Mouse (Mus musculus): ENCODE results near the gene Fmo1.

Gene Fmo1

DNA sequence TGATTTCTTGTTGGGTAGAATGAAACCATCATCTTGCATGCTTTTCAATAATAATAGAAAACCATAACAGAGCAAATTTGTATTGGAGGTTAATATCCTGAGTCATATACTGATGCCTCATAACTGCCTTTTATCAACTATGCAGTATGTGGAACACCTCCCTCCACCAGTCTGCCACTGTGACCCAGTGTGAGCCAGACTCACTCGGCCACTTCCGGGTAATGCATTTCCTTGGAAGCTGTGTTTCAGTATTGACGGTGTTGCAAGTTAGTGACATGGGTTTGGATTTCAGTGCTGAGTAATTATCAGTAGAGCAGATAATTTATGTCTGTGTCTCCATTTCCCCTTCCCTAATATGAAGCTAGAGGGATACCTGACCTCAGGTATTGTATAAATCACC is 2.8 kb downstream of the Fmo1 start:
- in situ Hi-C loops (cut with MboI): no loop called here

DNA sequence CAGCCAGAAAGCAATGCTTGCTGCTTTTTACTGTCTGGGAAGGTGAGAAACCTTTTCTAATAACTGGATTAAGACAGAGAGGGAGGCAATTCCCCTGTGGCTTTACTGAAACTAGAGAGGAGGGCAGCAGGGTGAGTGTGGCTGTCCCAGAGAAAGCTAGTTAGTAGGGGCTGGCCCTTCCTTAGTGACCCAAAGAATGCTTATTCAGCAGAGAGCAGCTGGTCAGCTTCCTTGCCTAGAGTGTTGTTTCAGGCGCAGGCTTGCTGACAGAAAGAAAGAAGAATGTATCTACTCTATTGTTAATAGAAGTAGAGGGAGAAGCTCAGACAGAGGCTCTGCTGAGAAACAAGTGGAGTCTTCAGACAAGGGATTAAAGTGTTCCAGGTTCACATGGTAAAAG is 4.1 kb downstream of the Fmo1 start:
- in situ Hi-C loops (cut with MboI): no loop called here

DNA sequence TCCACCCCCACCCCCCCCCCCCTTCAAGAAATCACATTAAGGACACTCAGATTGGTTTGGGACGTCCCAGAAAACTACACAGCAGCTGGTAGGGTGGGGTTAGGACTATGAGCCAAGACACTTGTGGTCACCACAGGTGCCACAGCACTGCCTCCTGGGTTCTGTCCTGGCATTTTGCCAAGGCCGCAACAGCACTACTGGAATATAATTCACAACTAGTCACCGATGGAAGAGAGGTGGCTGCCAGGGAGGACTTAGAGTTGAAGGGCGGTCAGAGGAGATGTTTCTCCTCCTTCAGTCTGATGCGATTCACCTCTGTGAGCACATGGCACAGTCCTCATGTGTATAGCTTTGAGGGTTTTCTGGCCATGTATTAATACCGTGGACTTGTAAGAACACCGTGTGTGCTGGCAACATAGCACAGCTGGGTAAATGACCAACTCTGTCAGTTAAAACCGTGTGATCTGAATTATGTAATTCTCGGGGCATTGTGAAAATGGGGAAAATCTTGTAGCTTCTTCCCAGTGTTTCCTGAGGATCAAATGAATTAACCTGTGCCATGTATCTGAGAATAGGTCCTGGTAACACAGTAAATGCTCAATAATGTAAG is 6.3 kb downstream of the Fmo1 start:
- in situ Hi-C loops (cut with MboI): no loop called here

DNA sequence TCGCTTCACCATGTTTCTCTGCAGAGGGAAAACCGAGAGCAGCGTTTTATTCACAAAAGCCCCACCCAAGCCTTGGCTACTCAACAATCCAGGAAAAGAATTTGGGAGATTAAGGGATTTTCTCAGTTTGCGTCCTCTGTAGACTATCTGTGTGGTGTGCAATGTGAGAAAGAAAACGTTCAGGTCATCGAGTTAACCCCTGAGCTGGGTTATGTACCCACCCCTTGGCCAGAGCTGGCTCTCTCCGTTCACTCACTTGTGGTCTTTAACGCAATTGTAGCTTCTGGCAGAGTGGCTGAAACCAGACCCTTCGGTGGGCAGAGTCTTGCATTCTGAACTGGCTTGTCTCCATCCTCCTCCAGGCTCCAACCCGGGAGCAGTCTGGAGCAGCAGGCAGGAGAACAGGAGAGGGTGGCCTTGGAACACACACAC is 6.8 kb downstream of the Fmo1 start:
- in situ Hi-C loops (cut with MboI): no loop called here

DNA sequence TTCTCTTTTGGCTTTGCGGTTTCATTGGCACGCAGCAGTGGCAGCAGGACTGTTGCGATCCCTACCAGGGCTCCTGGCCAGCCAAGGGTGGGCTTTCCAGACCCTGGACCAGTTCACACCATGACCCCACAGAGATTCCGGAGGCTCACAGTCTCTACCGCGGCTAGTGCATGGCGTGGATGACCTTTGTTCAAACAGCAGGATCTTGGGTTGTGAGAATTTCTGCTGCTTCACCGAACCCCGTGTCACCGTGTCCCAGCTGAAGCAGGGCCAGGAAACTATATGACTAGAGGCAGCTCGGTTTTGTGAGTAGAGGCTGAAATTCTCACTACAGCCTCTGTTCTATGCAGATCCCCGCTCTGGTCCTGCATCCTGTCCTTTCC is 7.7 kb downstream of the Fmo1 start:
- in situ Hi-C loops (cut with MboI): no loop called here

DNA sequence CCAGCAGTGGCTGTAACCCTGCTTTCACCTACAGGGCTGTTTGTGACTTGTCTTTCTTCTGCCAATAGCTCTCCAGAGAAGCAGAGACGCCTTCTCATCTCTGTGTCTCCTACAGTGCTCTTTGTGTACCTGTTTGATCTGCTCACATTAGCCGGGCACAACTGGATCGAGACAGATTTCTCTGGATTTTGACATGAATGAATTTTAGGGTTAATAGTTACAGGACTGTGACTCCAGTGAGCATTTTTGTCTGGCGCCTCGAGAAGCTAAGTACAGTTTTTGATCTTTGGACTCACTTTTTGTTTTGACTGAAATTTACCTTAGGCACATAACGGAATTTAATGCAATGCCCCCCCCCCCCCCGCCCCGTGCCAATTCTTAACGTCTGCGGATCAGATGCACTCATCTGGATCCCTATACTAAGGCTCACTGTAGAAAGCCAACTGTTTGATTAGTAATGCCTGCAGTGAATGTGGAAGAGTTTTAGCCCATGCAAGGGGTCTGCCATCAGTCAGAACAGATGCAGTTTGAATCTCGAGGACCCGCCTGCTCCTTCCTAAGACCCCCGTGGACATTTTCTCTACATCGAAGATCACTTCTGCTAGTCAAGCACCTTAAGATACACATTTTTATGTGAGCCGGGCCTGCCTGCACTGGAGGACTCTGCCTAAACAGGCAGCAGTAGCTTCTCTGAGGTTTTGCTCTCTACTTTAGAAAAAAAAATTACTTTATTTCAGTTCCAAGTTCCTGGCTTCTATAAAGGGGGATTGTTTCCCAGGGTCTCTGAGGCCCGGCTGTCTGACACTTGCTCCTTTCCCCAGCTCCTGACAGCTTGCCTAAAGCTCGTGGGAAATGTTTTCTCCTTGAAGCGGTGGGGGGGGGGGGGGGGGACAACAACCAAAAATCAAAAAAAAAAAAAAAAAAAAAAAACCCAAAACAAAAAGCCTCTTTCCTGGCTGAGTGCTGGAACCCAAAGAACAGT is 8.4 kb downstream of the Fmo1 start:
- in situ Hi-C loops (cut with MboI): no loop called here

DNA sequence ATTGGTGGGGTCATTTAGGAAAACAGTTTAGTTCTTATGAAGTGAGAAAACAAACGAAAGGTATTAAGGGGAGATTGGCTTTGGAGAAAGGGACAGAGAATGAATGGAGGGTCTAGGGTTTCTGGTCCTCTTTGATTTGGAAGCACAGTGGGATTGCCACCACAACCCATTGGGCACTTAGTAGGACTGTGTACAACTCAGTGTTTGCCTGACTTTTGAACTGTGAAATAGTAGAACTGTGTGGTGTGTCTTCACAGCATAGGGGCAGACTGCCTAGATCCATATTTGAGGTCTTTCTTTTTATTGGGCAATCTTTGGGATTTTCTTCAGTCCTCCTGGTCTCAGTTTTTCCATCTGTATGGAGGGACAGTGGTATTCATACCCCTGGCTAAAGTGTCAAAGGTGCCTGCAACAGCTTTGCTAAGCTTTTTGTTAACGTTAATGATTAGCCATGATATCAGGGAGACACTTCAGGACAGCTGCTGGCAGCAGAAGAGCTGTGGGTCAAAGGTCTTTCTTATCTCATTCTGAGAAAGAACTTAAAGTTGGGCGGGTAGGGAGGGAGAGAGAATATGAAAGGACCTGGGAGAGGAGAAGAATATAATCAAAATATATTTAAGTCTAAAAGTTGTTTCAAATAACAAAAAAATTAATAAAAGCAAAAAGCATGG is 12.5 kb downstream of the Fmo1 start:
- in situ Hi-C loops (cut with MboI): no loop called here

DNA sequence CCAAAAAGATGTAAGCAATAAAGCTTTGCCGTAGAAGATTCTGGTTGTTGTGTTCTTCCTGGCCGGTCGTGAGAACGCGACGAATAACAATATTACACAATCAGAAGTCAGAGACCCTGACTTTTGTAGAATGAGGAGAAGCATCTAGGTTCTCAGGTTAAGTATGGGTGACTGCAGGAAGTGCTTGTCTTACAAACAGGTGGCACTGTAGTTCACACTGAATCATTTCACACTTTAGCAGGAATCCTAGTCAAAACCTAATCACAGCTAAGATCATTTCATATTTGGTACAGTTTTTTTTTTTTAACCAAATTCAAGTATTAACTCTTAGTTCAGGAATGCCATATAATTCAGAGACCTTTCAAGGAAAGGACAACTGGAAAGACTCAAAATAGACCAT is 18.9 kb downstream of the Fmo1 start:
- in situ Hi-C loops (cut with MboI): no loop called here

DNA sequence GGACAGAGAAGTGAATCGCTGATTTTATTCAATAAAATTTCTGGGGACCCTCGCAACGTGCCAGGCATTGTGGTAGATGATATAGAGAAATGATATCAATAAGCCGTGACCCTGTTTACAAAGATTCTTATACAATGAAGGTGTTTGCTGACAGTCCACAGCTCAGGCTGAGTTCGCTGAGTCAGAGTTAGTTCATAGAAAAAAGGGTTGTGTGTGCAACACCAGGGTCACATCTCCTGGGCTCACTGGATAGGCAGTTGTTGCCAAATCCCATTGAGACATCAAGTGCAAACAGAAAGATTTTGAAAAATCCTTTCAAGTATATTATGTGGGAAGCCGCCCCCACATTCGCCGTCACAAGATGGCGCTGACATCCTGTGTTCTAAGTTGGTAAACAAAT is 26.2 kb downstream of the Fmo1 start:
- in situ Hi-C loops (cut with MboI): no loop called here

DNA sequence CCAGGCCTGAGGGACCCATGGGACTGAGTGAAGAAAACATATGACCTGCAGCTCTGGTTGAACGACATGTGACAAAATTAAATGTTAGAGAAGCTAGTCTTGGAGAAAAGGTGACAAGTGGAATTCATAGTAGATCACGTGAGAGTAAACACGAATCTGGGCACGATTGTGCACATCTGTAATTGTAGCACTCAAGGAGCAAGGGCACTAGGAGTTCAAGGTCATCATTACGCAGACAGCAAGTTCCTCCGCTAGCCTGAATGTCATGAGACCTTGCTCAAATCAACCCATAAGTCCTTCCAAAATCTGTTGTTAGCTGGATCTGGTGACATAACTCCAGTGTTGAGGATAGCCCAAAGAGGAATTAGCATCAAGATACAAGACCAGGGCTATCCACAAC is 27.4 kb downstream of the Fmo1 start:
- in situ Hi-C loops (cut with MboI): no loop called here

DNA sequence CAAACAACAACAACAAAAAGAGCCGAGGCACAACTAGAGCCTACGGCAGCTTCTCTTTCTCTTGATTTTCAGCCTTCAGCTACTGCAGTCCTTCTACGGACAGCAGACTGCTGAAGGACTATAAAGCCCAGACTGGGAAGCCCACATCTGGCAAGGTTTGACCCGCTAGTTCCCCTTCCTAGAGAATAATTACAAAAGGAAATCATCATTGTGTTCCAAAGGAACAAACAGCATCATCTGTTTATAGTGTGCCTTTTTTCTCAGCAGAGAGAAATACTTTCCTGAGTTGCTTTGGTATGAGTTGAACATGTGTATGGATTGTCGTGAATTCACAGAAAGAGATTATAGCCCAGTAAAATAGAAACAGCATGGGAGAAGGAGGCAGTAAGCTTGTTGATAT is 32.1 kb downstream of the Fmo1 start:
- in situ Hi-C loops (cut with MboI): no loop called here

DNA sequence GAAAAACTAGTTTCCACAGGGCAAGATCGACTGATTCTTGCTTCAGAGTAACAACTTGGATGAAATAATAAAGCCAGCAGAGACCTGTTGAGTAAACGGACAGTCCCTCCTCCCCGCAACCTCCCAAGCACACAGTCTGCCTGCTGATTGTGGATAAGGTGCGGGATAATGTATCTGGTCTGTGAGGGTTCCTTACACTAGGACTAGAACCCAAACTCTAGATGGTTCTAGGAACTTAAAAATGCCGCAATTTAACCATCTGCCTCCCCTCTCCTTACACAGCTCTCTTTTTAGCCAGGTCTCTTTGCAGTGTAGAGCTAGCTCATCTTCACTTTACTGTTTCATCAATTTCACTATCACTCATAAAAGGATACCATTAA is 33.8 kb downstream of the Fmo1 start:
- in situ Hi-C loops (cut with MboI): no loop called here

DNA sequence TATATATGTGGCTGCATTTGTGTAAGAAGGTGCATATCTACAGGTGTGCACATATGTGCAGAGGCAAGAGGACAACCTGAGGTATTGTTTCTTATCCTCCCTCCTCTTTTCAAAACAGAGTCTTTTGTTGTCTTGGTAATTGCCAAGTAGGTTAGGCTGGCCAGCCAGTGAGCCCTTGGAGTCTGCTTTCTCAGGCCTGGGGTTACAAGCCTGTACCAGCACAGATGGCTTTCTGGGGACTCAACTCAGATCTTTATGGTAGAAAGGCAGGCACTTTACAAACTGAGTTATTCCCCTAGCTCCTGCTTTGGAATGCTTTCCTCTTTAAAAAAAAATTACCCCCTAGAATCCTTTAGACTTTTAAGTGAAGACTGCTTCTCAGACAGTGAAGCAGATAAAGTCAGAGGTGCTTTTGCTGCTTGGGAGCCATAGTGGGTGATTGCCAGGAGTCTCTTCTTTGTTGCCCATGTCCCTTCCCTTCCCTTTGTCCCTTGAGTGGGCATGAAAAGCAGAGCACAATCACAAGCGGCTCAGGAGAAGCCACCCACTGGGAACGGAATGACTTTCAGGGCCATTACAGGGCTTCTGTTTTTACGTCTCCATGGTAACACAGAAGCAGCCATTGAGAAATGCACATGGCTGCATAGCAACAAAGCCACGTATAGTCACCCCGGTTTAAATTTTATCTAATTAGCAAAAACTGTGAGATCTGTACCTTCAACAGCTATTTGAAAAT is 34.4 kb downstream of the Fmo1 start:
- in situ Hi-C loops (cut with MboI): no loop called here

DNA sequence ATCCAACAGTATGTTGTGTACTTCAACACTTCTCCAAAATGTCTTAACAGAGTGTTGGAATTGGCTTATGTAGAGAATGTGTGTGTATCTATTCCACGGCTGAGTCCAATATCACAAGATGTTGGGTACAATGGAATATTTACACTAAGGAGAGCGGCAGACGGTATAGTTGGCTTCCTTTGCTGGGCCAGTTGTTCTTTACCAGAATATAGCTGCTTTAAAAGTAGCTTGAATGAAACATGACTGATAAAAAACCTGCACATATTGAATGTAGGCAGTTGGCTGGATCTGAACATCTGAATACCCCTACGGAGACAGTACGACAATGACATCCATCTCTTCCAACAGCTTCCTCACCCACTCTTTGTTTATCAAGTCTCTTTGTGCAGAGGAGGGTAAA is 47.1 kb downstream of the Fmo1 start:
- in situ Hi-C loops (cut with MboI): no loop called here

DNA sequence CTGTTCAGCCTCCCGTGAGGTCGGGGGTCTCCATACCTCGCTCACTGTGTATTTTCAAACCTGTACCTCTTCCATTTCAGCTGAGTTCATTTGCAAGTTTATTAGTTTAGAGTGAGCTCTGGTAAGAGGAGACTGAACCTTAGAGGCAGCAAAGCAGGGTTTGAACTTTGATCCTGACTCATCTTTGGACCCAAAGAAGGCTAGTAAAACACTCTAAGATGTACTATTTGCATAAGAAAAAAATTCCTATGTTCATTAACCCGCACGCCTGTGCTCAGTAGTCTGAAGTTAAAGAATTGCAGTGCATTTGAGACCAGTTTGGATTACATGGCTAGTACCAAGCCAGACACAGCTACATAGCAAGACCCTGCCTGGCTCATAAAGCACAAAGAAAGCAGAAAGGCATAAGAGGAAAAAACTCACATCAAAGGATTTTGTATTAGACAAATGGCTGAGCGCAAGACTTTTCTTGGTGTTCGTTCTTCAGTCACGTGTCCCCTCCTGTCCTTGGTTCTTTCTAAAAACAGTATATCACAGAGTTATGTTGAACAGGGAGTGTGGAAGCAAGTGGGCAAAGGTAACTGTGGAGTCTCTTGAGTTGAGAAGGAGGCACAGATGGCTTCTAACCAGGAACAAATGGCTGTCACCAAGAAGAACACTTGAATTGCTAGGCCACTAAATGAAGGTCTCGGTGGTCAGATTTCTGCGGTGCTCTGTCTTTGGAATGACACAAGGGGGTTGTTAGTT is 50.9 kb downstream of the Fmo1 start:
- in situ Hi-C loops (cut with MboI): no loop called here

DNA sequence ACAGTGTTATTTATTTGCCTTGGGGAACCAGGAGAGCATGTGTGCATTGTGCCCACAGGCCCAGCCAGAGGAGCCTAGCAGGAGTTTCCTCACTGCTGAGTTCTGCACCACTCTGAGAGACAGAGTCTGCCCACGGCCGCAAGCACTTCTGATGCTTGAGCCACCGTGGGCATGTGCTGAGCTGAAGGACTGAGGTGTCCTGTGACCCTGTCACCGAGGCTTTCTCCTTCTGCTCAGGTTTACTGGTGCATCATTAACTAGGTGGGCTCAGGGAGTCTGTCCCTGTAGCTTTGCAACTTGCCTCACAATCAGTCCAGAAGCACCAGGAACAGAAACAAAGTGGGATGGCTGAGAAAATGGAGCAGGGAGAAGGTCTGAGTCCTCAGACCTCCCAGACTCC is 51.5 kb downstream of the Fmo1 start:
- in situ Hi-C loops (cut with MboI): no loop called here

DNA sequence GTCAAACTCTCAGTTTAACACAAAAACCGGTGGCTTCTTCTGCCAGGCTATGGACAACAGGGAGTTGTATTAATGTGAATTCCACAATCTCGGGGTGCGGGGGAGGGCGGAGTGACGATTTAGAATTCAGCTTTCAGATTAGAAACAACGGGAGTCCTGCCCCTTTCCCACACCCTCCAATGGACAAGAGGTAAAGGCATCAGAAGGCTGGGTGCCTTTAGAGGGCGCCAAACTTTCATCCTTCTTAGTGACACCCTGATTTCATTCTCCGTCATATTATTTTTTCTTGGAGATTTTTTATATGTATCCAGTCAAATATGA is 52.6 kb downstream of the Fmo1 start, which contains the start of gene Fmo4:
Gene Fmo4 (minus strand): TSS at position 137 of the 321 bp plus-strand sequence.
- in situ Hi-C loops (cut with MboI): no loop called here

DNA sequence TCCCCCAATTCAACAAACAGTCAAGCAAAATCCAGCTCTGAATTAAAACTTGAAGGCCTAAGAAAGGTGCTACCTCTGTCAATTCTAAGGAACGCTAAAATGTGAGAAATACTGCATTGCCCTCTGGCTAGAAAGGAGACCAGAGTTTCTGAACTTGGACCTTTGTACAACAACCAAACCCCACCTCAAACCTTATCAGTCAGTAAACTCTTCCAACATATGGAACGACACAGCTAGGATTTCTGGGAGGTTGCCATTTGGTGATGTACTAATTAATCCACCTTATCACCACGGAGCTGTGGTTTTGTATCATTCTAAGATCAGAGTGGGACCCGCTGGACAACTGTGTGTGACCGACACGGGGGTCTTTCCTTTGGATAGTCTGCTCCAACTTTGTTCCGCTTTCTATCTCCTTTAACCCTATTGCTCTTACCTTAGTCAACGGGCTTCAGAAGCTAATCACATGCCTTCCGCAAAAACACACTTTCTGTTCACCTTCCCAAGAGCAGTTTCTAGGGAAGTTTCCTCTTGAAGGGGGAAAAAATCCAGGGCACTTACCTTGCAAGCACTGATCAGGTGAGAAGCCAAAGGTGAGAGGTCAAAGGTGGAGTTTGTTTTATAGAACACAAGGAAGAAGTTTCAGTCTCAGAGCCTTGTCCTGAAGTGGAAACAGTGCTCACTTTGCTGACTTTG is 53.1 kb downstream of the Fmo1 start:
- in situ Hi-C loops (cut with MboI): no loop called here

DNA sequence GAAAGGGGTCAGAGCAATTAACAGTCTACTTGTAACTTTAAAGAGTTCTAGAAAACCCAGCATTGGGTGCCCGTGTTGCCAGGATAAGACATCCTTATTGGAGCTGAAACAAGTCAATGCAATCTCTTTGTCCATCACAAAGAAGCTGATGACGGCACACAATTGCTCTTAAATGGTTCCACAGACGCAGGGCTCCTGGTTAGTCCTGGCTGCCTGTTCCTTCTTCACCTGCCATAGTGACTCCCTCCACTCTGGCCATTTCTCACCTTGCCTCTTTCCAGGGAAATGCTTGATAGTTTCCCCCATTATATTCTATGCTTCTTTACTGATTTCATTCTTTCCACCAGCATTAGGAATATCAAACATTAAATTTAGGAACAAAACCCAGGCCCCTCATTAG is 57.9 kb downstream of the Fmo1 start:
- in situ Hi-C loops (cut with MboI): no loop called here

DNA sequence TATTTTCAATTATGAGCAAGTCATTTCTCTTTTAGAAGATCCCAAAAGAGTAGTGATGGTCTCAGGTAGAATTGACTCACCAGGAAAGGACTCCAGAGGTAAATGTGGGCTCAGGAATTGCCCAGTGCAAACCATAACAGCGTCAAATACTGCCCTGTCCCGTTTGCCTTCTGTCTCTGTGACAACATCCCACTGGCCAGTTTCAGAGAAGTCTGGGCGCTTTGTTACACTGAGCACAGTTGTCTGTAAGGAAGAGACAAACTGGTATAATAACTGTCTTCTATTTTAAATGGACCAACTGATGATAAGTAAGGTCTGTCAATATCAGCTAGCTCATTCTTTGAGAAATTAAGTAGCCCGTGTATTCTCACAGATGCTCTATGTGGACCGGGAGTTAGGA is 59.0 kb downstream of the Fmo1 start:
- in situ Hi-C loops (cut with MboI): no loop called here

DNA sequence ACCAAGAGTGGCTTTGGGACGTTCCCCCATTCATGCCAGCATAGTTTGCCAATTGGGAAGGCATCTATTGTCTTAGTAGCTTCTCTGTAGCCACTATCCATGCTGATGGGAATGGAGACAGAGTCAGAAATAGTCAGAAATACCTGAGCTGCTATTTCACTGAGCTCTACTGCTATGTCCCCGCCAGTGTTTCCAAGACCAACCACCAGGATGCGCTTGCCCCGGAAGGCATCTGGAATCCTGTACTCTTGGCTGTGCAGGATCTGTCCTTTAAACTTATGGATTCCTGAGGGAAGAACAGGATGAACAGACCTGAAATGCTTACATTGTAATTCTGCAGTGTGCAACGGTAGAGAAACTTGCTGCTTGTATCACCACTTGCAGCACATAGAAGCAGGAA is 61.4 kb downstream of the Fmo1 start:
- in situ Hi-C loops (cut with MboI): no loop called here
